Mouse (Mus musculus) stomach, postnatal 0 days (tissue): ENCODE data around the gene Ssc4d.

Experiments
- CTCF ChIP-seq: IDR thresholded peaks from 2 replicates; pipeline ENCODE4 v1.5.1; 2016; ENCODE audit warnings: antibody characterized with exemption, low read depth, mild to moderate bottlenecking, moderate library complexity
- EP300 ChIP-seq: optimal IDR thresholded peaks from 2 replicates; pipeline ENCODE3; 2016; ENCODE audit warnings: antibody characterized with exemption

DNA sequence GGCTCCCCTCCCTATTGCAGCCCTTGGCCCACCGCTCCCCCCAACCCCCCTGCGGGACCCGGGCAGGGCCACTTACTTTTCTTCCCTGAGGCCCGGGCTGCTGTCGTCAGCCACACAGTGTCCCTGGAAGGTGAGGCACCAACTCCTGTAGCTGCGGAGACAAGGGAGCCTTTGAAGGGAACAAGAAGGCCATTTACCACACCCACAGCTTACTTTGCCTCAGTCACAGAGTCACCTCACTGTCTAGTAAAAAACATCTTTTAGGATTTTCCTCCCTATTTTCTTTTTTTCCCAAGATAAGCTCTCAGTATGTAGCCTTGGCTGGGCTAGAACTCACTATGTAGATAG lies 11.1 kb downstream of the Ssc4d start:
- TF ChIP-seq CTCF: no peak; the same call in 1 of the 2 replicates
- TF ChIP-seq EP300: no peak
